Mouse (Mus musculus) ES-E14 (cell line): ENCODE data around the gene Slc50a1. TPM values are rescaled to one million over a fixed set of nuclear protein-coding genes. Genes with fewer than 3 reads are reported as not detected.

Experiments
- DNase-seq: peaks from one replicate; pipeline ENCODE4 v3.0.0-alpha.2; 2013; ENCODE audit warnings: low read depth, low spot score
- H3K27ac ChIP-seq: 2 replicates; pipeline ENCODE4 v1.5.1; 2012; ENCODE audit warnings: low read depth, mild to moderate bottlenecking, low read length, moderate library complexity, mixed read lengths; ENCODE audit not compliant: poor library complexity, insufficient read depth, severe bottlenecking
- H3K36me3 ChIP-seq: 2 replicates; pipeline ENCODE4 v1.6.1; 2012; ENCODE audit warnings: mild to moderate bottlenecking, low read length, moderate library complexity, mixed read lengths; ENCODE audit not compliant: control insufficient read depth, poor library complexity, insufficient read depth, severe bottlenecking
- H3K4me1 ChIP-seq, 2 experiments: fragments of 150-350 bp in 1 of 2; sonication (generic) in 1 of 2; 2 replicates each; pipeline ENCODE4 v1.6.1; 2012; ENCODE audit warnings: low read length in 2 of 2, mild to moderate bottlenecking in 1 of 2, mixed read lengths in 1 of 2; ENCODE audit not compliant: control insufficient read depth in 2 of 2, insufficient read depth in 2 of 2, poor library complexity in 1 of 2
- H3K4me3 ChIP-seq, 2 experiments: fragments of 150-350 bp in 1 of 2; sonication (generic) in 1 of 2; 2 replicates each; pipeline ENCODE4 v1.5.1; 2012; ENCODE audit warnings: low read length in 2 of 2, low read depth in 1 of 2, mild to moderate bottlenecking in 1 of 2, mixed read lengths in 1 of 2; ENCODE audit not compliant: insufficient read depth in 1 of 2, poor library complexity in 1 of 2, severe bottlenecking in 1 of 2
- H3K9ac ChIP-seq: 2 replicates; pipeline ENCODE4 v1.6.1; 2012; ENCODE audit warnings: low read depth, mild to moderate bottlenecking, low read length, mixed read lengths; ENCODE audit not compliant: poor library complexity, insufficient read depth, severe bottlenecking
- H3K9me3 ChIP-seq: fragments of 150-350 bp; sonication (generic); 2 replicates; pipeline ENCODE4 v1.6.1; 2012; ENCODE audit warnings: low read depth, mild to moderate bottlenecking, low read length; ENCODE audit not compliant: control insufficient read depth, insufficient read depth
- CHD2 ChIP-seq: IDR thresholded peaks from 2 replicates; pipeline ENCODE4 v1.6.1; 2014; ENCODE audit warnings: mild to moderate bottlenecking, low read depth, low read length, inconsistent platforms
- HCFC1 ChIP-seq: IDR thresholded peaks from 2 replicates; pipeline ENCODE4 v1.6.1; 2012; ENCODE audit warnings: low read length, inconsistent platforms, borderline replicate concordance; ENCODE audit not compliant: insufficient read depth
- MAFK ChIP-seq: IDR thresholded peaks from 2 replicates; pipeline ENCODE4 v1.6.1; 2014; ENCODE audit warnings: mild to moderate bottlenecking, low read depth, low read length, inconsistent platforms; ENCODE audit not compliant: insufficient read depth
- ZC3H11A ChIP-seq: IDR thresholded peaks from 2 replicates; pipeline ENCODE4 v1.6.1; 2012; ENCODE audit warnings: low read depth, mild to moderate bottlenecking, inconsistent platforms, low read length, borderline replicate concordance
- ZNF384 ChIP-seq: IDR thresholded peaks from 2 replicates; pipeline ENCODE4 v1.6.1; 2012; ENCODE audit warnings: low read depth, low read length, inconsistent platforms
- in situ Hi-C, 2 experiments: fragments of 600-800 bp; cut with MboI; formaldehyde crosslinking; loops; one replicate each; pipeline ENCODE4 v1.15.1; 2025; ENCODE audit warnings: low sequenced_read_pairs in 2 of 2, inconsistent platforms in 1 of 2; ENCODE audit not compliant: unreplicated experiment in 2 of 2
- total RNA-seq: library from RNA; depleted of rRNA; stranded (reverse); fragments of 300-350 nt; gene quantifications from 2 replicates; pipeline ENCODE4 v1.2.3, GENCODE M21; 2012

Gene Slc50a1
- total RNA-seq, 1 experiment, result 17.0 TPM

- Histone ChIP-seq H3K27ac (no peak overlapping the region), H3K36me3 (peaks cover 10% of the 10 kb centered on the region; the same call in 1 of the 2 replicates), H3K9me3 (no peaks in the 10 kb centered on the region), H3K4me1 (peaks cover 3 to 17% of the 10 kb centered on the region in 2 experiments; a peak in 3 of 4 replicates), H3K9ac (peak overlapping the region; percentile 17; the same call in 1 of the 2 replicates), H3K4me3 (peak overlapping the region; percentile 62 to 63)
- in situ Hi-C loops, result no loop called here
- DNase-seq, result no peak
- no peak for TF ChIP-seq ZC3H11A
- no peak for TF ChIP-seq MAFK
Measured at GRCm38 (mm10) chr3:89244158-89244981, 26.0 kb downstream of the Slc50a1 start.

- no peak for DNase-seq
- Histone ChIP-seq H3K4me3 (peak overlapping the region in 1 of 2 experiments; percentile 35; a peak in 2 of 4 replicates), H3K27ac (no peak overlapping the region), H3K4me1 (peaks cover 3 to 17% of the 10 kb centered on the region in 2 experiments; a peak in 3 of 4 replicates), H3K9ac (peak overlapping the region; percentile 54), H3K36me3 (peaks cover 6% of the 10 kb centered on the region; the same call in 1 of the 2 replicates), H3K9me3 (no peaks in the 10 kb centered on the region)
- TF ChIP-seq ZNF384, result no peak
- TF ChIP-seq MAFK, result no peak
- TF ChIP-seq CHD2, result no peak
- no peak for TF ChIP-seq HCFC1
- TF ChIP-seq ZC3H11A, result no peak
- in situ Hi-C loops, result no loop called here
Measured at GRCm38 (mm10) chr3:89243609-89244008, 26.8 kb downstream of the Slc50a1 start.

DNA sequence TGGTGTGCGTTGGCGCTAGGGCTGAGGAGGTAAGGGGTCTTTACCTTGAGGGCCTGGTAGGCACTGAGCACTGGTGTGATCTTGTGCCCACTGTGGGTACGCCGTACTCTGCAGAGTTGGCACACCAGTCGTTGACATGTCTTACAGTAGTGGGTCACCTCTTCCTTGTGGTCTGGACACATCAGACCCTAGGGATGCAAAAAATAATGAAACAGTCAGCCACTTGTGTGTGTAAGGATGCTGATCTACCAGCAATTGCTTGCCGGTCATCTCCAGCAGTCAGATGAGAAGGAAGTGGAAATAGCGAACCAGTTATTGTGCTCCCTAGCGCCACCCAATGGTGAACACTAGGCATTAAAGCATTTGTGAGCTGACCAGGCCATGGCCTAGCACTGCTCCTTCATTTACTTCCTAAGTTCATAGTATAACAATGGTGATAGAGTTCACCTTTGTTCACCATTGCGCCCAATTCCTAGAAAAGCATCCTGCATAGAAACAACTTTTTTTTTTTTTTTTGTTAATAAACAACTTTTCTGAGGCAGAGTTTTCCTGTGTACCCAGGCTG, 28.0 kb downstream of the Slc50a1 start:
- Histone ChIP-seq H3K27ac (no peak overlapping the region), H3K9ac (no peak overlapping the region), H3K4me1 (peaks cover 3 to 18% of the 10 kb centered on the region in 2 experiments; a peak in 3 of 4 replicates), H3K4me3 (no peak overlapping the region), H3K36me3 (peaks cover 8% of the 10 kb centered on the region), H3K9me3 (no peaks in the 10 kb centered on the region)
- in situ Hi-C loops, result no loop called here
- TF ChIP-seq CHD2 (no peak), ZC3H11A (no peak), MAFK (no peak), ZNF384 (no peak), HCFC1 (no peak)
- no peak for DNase-seq

- H3K4me3 ChIP-seq, result no peak overlapping the region
- H3K36me3 ChIP-seq, result peaks cover 8% of the 10 kb centered on the region
- TF ChIP-seq ZNF384 (no peak), ZC3H11A (no peak), CHD2 (no peak), MAFK (no peak), HCFC1 (no peak)
- no peak overlapping the region for H3K9ac ChIP-seq
- no peaks in the 10 kb centered on the region for H3K9me3 ChIP-seq
- no peak overlapping the region for H3K27ac ChIP-seq
- in situ Hi-C loops, result no loop called here
- H3K4me1 ChIP-seq, result peaks cover 2 to 9% of the 10 kb centered on the region in 2 experiments; a peak in 2 of 4 replicates
- no peak for DNase-seq
Measured at GRCm38 (mm10) chr3:89238494-89238893, 31.9 kb downstream of the Slc50a1 start.
